In the genomic region with DNA sequence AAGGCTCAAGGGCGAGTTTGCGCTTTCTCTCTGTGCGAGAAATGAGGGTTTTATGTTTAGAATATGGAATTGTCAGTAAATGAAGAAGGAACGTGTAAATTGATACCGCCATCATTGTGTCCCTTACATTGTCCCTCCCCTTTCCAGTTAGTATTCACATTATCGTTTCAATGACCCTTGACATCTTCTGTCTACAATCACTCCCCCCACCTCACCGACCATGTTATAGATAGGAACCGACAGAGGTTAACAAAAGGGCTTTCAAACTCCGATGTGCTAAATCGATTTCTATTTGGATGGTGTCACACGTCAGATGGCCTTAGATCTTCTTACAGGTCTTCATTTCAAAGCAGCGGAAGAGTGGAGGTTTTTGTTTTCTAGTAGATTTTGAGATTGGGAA, we compare ENCODE assay signal across 8 mouse cellular contexts. TPM values are rescaled to one million over a fixed set of nuclear protein-coding genes. Genes with fewer than 3 reads are reported as not detected.
DNase-seq lines count a peak whose midpoint lies in the region; ATAC-seq lines count a peak whose summit lies in the region.

No protein-coding gene starts in this region.

- peaks cover 14% of the 10 kb centered on the region for H3K4me1 ChIP-seq in embryonic facial prominence, embryonic 13.5 days
- peaks cover 31% of the 10 kb centered on the region for H3K4me1 ChIP-seq in liver, embryonic 12.5 days
- H3K4me1 ChIP-seq in stomach, embryonic 16.5 days (ENCODE audit: control insufficient read depth, insufficient read depth, low read length), result peaks cover 3% of the 10 kb centered on the region

- peak overlapping the region; percentile 75 for H3K4me3 ChIP-seq in embryonic facial prominence, embryonic 13.5 days
- H3K4me3 ChIP-seq in liver, embryonic 12.5 days, result peak overlapping the region; percentile 75
- peak overlapping the region; percentile 85 for H3K4me3 ChIP-seq in stomach, embryonic 16.5 days (replicated peaks; ENCODE audit: low read length)

- peak overlapping the region; percentile 96 for H3K27ac ChIP-seq in embryonic facial prominence, embryonic 13.5 days
- H3K27ac ChIP-seq in liver, embryonic 12.5 days, result peak overlapping the region; percentile 92
- peak overlapping the region; percentile 97 for H3K27ac ChIP-seq in stomach, embryonic 16.5 days (ENCODE audit: low read length)

- no peaks in the 10 kb centered on the region for H3K27me3 ChIP-seq in embryonic facial prominence, embryonic 13.5 days
- H3K27me3 ChIP-seq in liver, embryonic 12.5 days (replicated peaks), result no peaks in the 10 kb centered on the region
- H3K27me3 ChIP-seq in stomach, embryonic 16.5 days (ENCODE audit: control insufficient read depth, insufficient read depth, low read length), result no peaks in the 10 kb centered on the region

- no peaks in the 10 kb centered on the region for H3K9me3 ChIP-seq in embryonic facial prominence, embryonic 13.5 days
- no peaks in the 10 kb centered on the region for H3K9me3 ChIP-seq in liver, embryonic 12.5 days (replicated peaks)
- no peaks in the 10 kb centered on the region for H3K9me3 ChIP-seq in stomach, embryonic 16.5 days (replicated peaks; ENCODE audit: control insufficient read depth, low read length)

- ATAC-seq in embryonic facial prominence, embryonic 13.5 days (ENCODE audit: insufficient number of reproducible peaks, insufficient read depth, low FRiP score, low TSS enrichment, low read depth), result no peak
- ATAC-seq in liver, embryonic 12.5 days, result no peak
- ATAC-seq in stomach, embryonic 16.5 days (ENCODE audit: insufficient read depth, low FRiP score), result no peak

- peak overlapping the region; percentile 89 for H3K9ac ChIP-seq in embryonic facial prominence, embryonic 13.5 days
- H3K9ac ChIP-seq in liver, embryonic 12.5 days, result peak overlapping the region; percentile 78
- peak overlapping the region; percentile 90 for H3K9ac ChIP-seq in stomach, embryonic 16.5 days (ENCODE audit: low read length)

- peaks cover 3% of the 10 kb centered on the region; the same call in 1 of the 2 replicates for H3K36me3 ChIP-seq in embryonic facial prominence, embryonic 13.5 days
- H3K36me3 ChIP-seq in liver, embryonic 12.5 days, result 0 out of 2 replicates have a peak, but pooled peaks cover 6% of the 10 kb centered on the region
- no peaks in the 10 kb centered on the region for H3K36me3 ChIP-seq in stomach, embryonic 16.5 days (ENCODE audit: control insufficient read depth, insufficient read depth, low read length)

- WGBS in embryonic facial prominence, embryonic 13.5 days, result 2% methylated on average over 12 of the region's 12 CpGs
- WGBS in liver, embryonic 12.5 days (ENCODE audit: insufficient replicate concordance), result 16% methylated on average over 12 of the region's 12 CpGs
- 6% methylated on average over 12 of the region's 12 CpGs for WGBS in stomach, embryonic 16.5 days

- peak; percentile 34 for DNase-seq in cerebellum, adult 9-11 months
- no peak for DNase-seq in cerebellum, adult 8-10 months
- peak; percentile 12 for DNase-seq in 3134 (ENCODE audit: extremely low read depth, insufficient read length, low spot score)
- no peak for DNase-seq in cerebellum, adult 18-20 months
- DNase-seq in right cerebral cortex, postnatal 36 days (ENCODE audit: low spot score in 2 of 2), result no peak

- peak overlapping the region; percentile 75 for H3K4me2 ChIP-seq in embryonic facial prominence, embryonic 13.5 days
- peak overlapping the region; percentile 95 for H3K4me2 ChIP-seq in liver, embryonic 12.5 days
- H3K4me2 ChIP-seq in stomach, embryonic 16.5 days (ENCODE audit: low read depth, low read length), result peak overlapping the region; percentile 73

RNA-seq across cellular contexts. Expression of gene Zfp60, which starts 0.8 kb away (rescaled TPM):
- polyA plus RNA-seq in embryonic facial prominence, embryonic 13.5 days (2015; fragmentation: Nextera tagmentation; extraction: Ambion mirVana), result 47.9 and 49.9 TPM in 2 replicates
- polyA plus RNA-seq in liver, embryonic 12.5 days (2016; fragmentation: Nextera tagmentation; extraction: Ambion mirVana), result 8.0 and 9.2 TPM in 2 replicates
- polyA plus RNA-seq in stomach, embryonic 16.5 days (2015; fragmentation: Nextera tagmentation; extraction: Ambion mirVana), result 27.8 and 28.2 TPM in 2 replicates

RNA-seq across cellular contexts. Expression of gene Zfp607b, which starts 42.8 kb away (rescaled TPM):
- 5.3 TPM in 2 replicates for polyA plus RNA-seq in embryonic facial prominence, embryonic 13.5 days (2015; fragmentation: Nextera tagmentation; extraction: Ambion mirVana)
- 0.64 and 0.79 TPM in 2 replicates for polyA plus RNA-seq in liver, embryonic 12.5 days (2016; fragmentation: Nextera tagmentation; extraction: Ambion mirVana)
- 2.5 and 4.1 TPM in 2 replicates for polyA plus RNA-seq in stomach, embryonic 16.5 days (2015; fragmentation: Nextera tagmentation; extraction: Ambion mirVana)

RNA-seq across cellular contexts. Expression of gene Map3k10, which starts 57.5 kb away (rescaled TPM):
- 9.3 and 13.0 TPM in 2 replicates for polyA plus RNA-seq in embryonic facial prominence, embryonic 13.5 days (2015; fragmentation: Nextera tagmentation; extraction: Ambion mirVana)
- 5.7 and 6.7 TPM in 2 replicates for polyA plus RNA-seq in liver, embryonic 12.5 days (2016; fragmentation: Nextera tagmentation; extraction: Ambion mirVana)
- polyA plus RNA-seq in stomach, embryonic 16.5 days (2015; fragmentation: Nextera tagmentation; extraction: Ambion mirVana), result 2.7 and 4.1 TPM in 2 replicates

Comparison
In these comparisons a context has a peak if more than half of its experiments do, and no peak if none do; other contexts are left out.
1. DNase-seq: peak in cerebellum, adult 9-11 months (single experiment) and 3134 (single experiment); none in cerebellum, adult 8-10 months (single experiment), cerebellum, adult 18-20 months (0 of 2) and right cerebral cortex, postnatal 36 days (0 of 2).
2. Peak in every context shown above with its lines, with median percentiles within 50 percentile points of each other: H3K27ac ChIP-seq, H3K4me2 ChIP-seq, H3K4me3 ChIP-seq and H3K9ac ChIP-seq.